Mouse (Mus musculus): ENCODE results near the gene 1810024B03Rik.

- TF ChIP-seq NELFE (IDR thresholded peaks at IDR 0.05; ENCODE audit: low read depth, low read length) (no peak), CTCF (IDR thresholded peaks at IDR 0.05 in 2 of 3, conservative IDR thresholded peaks at IDR 0.05 in 1 of 3; ENCODE audit: control insufficient read depth in 1 of 3, insufficient read depth in 1 of 3, low read depth in 2 of 3, low read length in 3 of 3, poor library complexity in 1 of 3, severe bottlenecking in 1 of 3) (no peak), POLR2AphosphoS2 (IDR thresholded peaks at IDR 0.05; ENCODE audit: low read length) (no peak), POLR2A (IDR thresholded peaks at IDR 0.05; ENCODE audit: control insufficient read depth in 1 of 2, insufficient read depth in 1 of 2, low read depth in 1 of 2, low read length in 2 of 2, poor library complexity in 1 of 2) (no peak), EP300 (IDR thresholded peaks at IDR 0.05; ENCODE audit: low read depth in 1 of 2, low read length in 2 of 2) (no peak), GATA1 (IDR thresholded peaks at IDR 0.05; ENCODE audit: low read depth, low read length) (no peak), MAFK (IDR thresholded peaks at IDR 0.05; ENCODE audit: borderline replicate concordance, low read depth, low read length) (no peak), SMC3 (IDR thresholded peaks at IDR 0.05; ENCODE audit: low read depth, low read length) (no peak), NRF1 (IDR thresholded peaks at IDR 0.05; ENCODE audit: insufficient read depth, low read depth, low read length, poor library complexity, severe bottlenecking) (no peak), TAL1 (IDR thresholded peaks at IDR 0.05; ENCODE audit: low read length) (no peak), ZNF384 (IDR thresholded peaks at IDR 0.05; ENCODE audit: low read depth, low read length) (no peak)
These were observed 62.4 kb downstream of the 1810024B03Rik start for GRCm38 (mm10) chr2:127145699-127146098.
